Mouse (Mus musculus): ENCODE measurements at regions not wholly inside any gene's neighbourhood (a gene's known extent, or its start where the extent isn't known, plus 50 kb on each side); places are given as distances from the start of the nearest gene placed in this dataset.

DNA sequence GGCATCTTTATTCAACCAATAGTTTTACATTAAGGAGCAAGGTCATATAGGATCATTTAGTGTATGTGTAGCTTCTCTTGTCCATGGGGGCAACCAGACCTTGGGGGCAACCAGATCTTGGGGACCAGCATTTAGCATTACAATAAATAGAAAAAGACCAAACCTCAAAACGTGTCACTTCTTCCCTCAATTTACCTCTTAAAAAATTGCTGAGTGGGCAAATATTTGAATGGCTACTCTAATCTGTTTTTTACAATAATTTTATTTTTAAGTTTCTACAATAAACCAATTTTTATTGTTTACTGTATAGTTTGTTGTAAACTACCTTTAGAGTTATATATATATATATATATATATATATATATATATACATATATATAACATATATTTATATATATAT, 92.7 kb upstream of the B430218F22Rik start:
- TF ChIP-seq CTCF (IDR thresholded peaks at IDR 0.05; ENCODE audit: borderline replicate concordance, control insufficient read depth, extremely low read depth, insufficient read depth, low read length, poor library complexity) (no peak), POLR2A (IDR thresholded peaks at IDR 0.05; ENCODE audit: control insufficient read depth, extremely low read depth, insufficient read depth, low read length, poor library complexity) (no peak)
